Mouse (Mus musculus) gastrocnemius, postnatal 4 days (tissue): ENCODE data around the gene Mapkapk3. TPM values are rescaled to one million over a fixed set of nuclear protein-coding genes. Genes with fewer than 3 reads are reported as not detected.

Experiments used
- DNase-seq, 2 experiments: peaks; one replicate each; pipeline ENCODE4 v3.0.0; 2021 to 2022; ENCODE audit warnings: low spot score in 2 of 2, mixed read lengths in 2 of 2
- long read RNA-seq, 2 experiments: library from polyadenylated mRNA; stranded (forward); transcript quantifications; one replicate each; pipeline ENCODE4 v2.0.0; 2021
- total RNA-seq, 2 experiments: library from RNA; stranded (reverse); gene quantifications; 2 replicates each; pipeline ENCODE4 v1.2.3; 2021

The Mapkapk3 gene
- total RNA-seq, result 10 to 100 TPM; 19.7 to 22.8 TPM
- long read RNA-seq, experiment 1, transcript Mapkapk3-201 (11 exons, 2,816 nt), result major isoform, 12 of 30 reads
- long read RNA-seq, experiment 1, partial matches to known transcripts, result 2 of 30 reads
- long read RNA-seq, experiment 1, other reads (novel, unspliced or antisense), result 16 of 30 reads
- long read RNA-seq, experiment 2, transcript Mapkapk3-201 (11 exons, 2,816 nt), result major isoform, 12 of 41 reads
- long read RNA-seq, experiment 2, partial matches to known transcripts, result 4 of 41 reads
- long read RNA-seq, experiment 2, other reads (novel, unspliced or antisense), result 25 of 41 reads

DNA sequence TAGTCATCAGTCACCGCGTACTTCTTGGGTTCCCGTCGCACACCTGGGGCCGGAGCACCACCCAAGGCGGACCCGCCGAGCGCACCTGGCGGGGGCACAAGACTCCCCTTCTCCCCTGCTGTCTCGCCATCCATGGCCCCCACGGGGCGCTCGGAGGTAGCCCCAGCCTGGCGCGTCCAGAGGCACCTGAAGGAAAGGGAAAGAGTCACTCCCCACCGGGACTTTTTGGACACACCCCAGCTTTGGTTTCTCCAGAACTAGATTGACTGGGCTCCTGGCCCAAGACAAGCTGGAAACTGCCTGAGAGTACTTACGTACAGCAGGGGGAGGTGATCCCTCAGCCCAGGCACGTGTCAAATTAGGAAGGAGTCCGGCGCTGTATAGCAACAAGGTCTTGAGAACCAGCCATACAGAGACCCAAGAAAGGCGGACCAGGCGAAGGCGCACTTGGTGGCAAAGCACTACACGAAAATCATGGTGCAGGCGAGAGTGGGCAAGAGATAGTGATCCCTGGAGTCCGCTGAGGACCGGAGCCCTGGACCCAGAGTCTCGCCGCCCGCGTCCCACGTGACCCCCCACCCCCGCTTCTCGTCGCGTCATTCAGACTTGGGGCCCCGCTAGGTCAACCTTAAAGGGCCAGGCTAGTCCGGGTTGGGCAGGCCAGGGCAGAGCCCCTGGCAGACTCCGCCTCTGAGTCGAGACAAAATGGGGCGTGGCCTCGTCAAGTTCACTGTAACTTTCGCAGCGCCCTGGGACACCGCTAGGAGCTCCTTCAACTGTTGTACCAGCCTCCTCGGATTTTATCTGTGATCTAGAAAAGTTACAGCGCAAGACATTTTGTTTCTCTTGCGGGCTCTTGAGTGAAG is at the start of gene Mapkapk3:
Gene Mapkapk3, minus strand, starts transcription at position 667 of the 866 bp plus-strand sequence.
- DNase-seq, result peak; percentile 67 to 86

DNA sequence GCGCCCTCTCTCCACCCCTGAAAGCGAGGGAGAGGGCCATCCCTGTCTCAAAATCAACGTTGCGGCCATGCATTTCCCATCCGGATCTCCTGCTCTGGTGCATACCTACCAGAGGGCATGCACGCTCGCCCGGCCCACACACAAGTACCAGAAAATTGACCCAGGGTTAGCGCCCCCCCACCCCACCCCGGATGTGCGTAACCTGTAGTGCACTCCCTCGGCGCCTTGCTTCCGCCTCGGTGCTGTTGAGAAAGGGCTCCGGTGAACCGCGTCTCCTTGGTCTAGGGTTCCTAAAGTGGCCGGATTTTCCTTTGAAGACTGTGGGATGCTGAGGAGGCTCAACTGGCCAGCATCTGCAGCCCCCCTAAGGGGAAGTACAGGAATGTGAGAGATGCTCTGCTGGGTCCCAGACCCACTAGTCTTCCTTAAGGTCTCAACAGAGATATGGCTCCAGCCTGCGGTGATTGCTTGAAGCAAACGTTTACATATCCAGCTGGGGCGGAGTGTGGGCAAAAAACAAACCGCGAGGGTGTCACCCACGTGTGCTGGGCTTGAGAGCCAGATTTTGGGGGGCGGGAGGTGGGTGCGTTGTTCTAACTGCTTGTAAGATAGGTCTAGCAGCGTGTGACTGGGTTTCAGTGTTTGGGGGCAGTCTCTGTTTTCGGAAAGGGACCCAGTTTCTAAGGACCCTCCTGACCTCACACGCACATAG is 48.7 kb upstream of the Mapkapk3 start, which contains the start of gene Hemk1:
Gene Hemk1, minus strand, starts transcription at position 179 of the 712 bp plus-strand sequence.
- peak; percentile 58 to 78 for DNase-seq

DNA sequence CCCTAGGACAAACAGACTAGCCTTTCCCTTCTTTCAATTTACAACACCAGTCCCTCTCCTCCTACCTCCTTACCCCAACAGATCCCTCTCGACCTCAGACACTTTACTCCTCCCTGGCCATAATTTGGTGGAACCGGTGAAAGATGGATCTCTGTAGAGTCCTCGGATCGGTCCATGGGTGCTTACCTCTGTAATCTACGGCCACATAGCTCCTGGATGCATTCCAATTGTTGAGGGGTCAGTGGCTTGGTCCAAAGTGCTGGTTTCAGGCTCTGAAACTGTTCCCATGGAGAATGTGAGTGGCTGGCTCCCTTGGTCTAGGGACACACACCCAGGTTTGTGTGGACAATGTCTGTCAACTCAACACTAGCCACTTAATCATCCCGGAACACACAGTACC is 46.7 kb upstream of the Mapkapk3 start:
- no peak for DNase-seq

DNA sequence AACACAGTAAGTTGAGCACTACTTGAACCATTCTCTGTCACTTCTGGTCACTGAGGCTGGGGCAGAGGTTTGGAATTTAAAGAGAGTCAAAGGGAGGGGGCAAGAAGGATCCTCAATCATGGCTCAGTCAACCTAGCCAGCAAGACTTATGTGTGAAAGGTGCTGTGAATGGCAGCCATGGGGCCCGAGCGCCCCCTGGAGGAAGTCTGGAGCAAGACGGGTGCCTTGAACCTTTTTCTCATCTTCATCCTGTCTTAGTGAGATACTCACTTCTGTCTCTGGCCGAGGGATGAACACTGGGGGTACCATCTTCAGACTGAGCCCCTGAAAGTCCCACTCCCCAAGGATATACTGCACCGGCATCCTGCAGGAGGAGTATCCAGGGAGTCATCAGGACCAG is 46.2 kb upstream of the Mapkapk3 start:
- DNase-seq, result peak; percentile 61 to 66

DNA sequence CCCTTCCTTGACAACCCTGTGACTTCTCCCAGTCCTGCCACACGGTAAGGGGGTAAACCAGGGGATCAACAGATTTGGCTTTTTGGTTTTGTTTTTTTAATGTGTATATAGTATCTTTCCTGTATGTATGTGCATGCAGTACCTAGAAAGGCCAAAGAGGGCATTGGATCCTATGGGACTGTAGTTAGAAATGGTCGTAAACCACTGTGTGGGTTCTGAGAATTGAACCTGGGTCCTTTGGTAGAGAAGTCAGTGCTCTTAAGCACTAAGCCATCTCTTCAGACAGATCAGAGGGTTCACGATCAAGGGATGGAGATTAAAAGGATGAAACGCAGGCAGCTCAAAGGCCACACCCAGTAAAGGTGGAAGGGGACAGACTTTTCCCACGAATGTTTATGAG is 45.4 kb upstream of the Mapkapk3 start:
- DNase-seq, result no peak

DNA sequence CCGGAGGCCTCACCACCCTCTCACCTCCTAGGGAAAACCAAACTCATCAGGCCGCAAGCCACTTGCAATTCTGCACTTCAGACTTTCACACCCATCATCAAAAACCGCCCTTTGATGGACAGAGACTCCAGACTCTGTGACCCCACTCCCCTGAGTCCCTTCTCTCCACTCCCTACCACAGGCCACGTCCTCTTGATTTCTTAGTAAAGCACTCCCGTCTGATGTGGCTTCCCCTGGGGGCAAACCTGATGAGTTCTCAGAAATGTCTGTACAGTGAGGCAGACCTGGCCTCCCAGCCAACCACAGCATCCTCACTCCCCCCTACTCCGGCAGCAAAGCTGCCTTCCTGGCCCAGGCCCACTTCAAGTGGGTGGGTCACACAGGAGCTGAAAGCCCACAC is 44.7 kb upstream of the Mapkapk3 start:
- DNase-seq, result no peak

DNA sequence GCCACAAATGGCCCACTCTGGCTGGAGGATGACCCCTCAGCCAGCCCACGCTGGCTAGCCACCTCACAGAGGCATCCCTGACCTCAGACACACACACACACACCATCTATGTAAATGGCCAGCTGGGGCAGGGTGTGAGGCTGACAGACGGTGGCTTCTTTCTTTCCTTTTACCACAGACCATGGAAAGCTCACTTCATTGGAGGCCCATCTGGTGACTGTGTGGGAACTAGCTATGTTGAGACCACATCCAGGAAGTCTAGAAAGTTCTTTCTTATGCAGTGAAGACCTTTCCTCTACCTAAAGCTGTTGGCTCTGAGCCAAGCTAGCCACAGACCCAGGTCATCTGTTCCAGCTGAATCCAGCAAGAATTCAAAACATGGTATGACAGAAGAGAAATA is 44.0 kb upstream of the Mapkapk3 start:
- no peak for DNase-seq

DNA sequence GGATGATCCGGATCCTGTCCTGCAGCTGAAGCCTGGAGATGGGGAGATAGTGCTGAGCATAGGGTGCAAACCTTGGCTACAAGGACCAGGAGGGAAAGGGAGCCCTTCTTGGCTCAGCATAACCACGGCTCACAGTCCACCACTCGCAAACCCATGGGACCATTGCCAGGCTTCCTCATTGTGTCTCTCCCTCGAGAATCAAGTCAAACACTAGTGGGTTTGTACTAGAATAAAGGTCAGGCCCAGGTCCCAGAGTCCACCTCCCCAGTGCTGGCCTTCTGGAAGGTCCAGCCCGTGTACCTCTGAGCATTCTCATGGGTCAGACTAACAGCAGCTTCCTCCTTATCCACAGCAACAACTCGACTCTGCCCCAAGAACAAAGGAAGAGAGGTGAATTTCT is 41.1 kb upstream of the Mapkapk3 start:
- DNase-seq, result no peak

DNA sequence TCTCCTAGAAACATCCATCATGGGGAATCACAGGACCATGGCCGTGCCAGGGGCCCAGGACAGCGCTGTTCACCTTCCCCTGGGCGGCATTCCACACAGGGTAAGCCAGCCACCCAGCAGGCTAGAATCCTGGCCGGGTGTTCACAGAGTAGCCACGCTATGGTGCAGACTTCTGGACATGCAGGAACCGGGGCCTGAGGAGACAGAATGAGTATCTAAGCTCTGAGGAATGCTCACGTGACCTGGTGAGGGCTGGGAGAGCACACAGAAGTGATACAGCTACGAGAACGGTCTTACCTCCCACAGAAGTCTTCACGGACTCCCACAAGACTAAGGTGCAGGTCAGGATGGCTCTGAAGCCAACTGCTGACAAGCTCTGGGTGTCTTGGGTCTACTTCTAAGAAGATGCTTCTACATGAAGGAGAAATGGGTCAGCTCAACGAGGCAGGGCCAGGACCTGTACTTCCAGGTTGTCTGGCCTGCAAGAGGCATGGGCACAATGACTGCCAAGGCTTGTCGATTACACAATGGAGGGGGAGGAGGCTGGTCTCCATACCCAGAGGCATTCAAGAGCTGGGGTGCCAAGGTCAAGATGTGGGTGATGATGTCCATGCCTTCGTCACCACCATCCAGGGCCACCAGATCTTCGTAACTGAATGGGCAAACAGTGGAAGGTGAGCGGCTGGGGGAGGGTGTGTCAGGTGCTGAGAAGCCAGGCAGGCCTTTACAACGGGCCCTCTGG is 38.4 kb upstream of the Mapkapk3 start:
- DNase-seq, result no peak

DNA sequence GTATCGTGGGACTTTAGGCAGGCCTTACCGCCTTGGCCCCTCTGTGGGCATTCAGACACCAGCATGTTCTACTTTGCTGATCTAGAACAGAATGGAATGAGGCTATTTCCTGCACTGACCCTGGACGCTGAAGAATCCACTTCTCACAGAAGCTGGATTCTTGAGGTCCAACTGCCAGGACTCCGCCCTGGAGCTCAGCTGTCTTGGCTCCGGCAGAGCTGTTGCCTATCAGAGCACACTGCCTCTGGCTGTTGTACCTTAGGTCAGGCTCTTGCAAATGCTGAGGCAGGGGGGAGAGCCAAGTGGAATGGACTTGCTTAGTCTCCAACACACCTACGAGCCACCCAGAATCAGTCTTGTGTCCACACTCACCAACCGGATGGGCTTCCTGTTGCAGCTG is 36.2 kb upstream of the Mapkapk3 start:
- peak in 1 of 2 experiments; percentile 43 for DNase-seq

DNA sequence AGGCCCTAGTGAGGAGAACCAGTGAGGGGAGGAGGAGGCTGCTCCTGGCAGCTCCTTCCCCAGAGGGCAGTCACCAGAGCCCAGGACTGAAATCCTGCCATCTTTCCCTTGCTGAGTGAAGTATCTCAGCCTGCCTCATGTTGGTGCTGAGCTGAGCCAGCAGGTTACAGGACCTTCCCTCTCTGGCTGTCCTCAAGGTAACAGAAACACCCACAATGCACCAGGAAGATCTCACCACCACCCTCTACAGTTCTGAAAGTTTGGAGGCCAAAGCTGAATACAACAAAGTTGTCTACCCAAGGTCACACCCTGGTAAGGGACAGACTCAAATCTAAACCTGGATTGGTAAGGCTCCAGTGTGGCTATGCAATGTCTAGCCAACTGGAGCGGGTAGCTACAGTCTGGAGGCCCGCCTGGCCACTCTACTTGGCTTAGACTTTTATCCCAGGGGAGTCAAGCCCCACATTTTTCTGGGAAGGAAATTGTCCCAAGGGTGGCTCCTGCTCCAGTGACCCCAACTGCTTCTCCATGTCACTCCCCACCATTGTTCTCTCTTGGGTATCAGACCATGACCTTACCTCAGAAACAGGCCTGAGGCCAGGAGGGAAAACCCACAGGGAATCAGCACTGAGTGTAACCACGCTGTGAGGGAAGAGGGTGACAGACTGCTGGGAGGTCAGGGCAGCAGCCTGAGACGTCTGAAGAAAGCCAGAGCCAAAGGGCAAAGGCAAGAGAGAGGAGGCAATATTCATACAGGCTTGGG is 35.3 kb upstream of the Mapkapk3 start:
- no peak for DNase-seq

DNA sequence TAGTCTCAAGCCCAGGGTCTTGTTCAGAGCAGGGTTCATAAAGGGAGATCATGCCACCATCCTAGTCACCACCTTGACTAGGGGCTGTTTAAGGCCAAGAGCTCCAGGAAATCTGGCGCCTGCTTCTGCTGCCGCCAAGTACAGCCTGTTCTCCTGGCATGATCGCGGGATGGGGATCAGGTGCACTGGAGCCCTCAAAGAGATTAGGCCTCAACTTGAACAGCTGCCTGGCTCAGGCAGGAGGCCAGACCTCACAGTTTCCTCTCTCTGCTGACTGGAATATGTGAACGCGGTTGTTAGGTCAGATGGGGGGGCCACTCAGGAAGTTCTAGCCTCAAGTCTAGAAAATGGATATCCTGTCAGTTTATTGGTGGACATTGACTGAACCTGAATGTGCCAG is 33.9 kb upstream of the Mapkapk3 start:
- peak in 1 of 2 experiments; percentile 74 for DNase-seq

DNA sequence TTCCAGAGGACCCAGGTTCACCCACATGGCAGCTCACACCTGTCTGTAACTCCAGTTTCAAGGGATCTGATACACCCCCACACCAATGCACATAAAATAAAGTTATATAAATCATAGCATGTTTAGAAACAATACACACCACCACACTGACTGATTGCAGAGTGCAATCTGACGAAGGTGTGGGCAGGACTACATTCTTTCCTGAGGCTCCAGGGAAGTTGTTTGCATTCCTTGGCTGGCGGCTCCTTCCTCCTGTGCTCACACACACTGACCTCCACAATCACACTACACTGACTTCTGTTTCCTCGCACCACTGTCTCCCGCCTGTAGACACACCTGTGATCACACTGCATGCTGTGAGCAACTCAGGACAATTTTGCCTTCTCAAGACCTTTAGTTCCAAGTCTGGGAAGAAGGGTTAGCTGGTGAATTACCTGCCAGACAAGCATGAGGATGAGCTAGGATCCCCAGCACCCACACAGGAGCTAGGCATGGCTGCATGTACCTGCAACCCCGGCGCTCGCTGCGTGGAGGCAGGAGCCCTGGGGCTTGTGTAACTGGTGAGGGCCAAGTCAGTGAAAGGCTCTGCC is 32.9 kb upstream of the Mapkapk3 start:
- DNase-seq, result no peak

DNA sequence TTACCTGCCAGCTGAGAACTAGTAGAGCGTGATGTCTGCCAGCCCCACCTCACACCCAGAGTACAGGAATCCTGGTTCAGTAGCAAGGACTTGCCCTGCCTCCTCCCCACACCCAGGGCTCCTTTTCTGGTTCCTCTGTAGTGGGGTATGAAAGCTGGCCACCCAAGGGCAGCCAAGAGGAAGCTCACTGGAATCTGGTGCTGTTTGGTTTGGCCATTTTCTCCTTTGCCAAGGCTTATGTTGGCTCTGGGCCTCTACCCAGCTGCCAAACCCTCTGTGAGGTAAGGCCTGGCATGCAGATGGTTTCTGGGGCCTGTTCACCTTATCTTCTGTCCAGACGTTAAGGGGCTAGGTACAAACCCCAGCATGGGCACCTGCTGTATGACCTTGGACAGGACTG is 26.1 kb upstream of the Mapkapk3 start:
- no peak for DNase-seq

DNA sequence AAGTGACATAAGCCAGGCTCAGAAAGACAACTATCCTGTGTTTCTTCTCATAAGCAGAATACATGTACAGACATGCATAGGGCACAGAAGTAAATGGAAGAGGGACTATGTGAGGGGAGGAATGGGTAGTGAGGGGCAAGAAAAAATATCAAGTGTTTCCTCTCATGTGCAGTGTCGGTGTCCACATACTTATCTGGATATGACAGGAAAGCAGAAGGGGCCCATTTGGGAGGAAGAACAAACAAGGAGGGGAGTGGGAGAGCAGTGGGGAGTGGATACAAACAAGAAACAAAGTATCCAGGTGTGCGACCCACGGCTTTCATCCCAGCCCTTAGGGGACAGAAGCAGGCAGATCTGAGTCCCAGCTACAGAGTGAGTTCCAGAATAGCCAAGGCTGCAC is 24.2 kb upstream of the Mapkapk3 start:
- no peak for DNase-seq

DNA sequence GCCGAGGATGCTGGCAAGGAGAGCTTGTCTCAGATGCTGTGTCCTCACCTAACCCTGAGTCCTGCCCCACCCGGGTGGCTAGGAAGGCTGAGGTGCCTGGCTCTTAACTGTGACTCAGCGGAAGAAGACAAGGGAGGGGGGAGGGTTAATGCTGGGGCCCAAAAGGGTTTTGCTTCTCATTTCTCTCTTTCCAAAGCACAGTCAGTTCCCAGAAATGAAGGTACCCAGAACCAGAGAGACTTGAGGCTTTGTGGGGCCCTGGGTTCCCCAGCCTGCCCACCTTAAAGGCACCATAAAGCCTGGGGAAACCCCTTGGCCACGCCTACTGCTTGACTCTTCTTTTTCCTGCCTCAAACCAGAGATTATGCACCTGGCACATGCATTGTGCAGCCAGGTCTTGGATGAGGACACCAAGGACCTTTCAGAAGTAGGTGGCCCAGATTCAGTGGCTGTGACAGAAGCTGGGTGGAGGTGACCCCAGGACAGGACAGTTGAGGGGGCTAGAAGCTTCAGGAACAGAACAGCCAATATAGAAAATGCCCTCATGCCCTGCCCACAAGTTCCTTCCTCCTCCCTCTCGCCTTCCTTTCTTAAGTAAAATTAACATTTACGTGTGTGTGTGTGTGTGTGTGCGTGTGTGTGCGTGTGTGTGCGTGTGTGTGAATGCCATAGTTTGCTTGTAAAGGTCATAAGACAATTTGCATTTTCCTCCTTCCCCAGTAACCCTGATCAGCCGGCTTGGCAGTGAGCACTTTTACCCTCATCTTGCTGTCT is 23.3 kb upstream of the Mapkapk3 start:
- no peak for DNase-seq

DNA sequence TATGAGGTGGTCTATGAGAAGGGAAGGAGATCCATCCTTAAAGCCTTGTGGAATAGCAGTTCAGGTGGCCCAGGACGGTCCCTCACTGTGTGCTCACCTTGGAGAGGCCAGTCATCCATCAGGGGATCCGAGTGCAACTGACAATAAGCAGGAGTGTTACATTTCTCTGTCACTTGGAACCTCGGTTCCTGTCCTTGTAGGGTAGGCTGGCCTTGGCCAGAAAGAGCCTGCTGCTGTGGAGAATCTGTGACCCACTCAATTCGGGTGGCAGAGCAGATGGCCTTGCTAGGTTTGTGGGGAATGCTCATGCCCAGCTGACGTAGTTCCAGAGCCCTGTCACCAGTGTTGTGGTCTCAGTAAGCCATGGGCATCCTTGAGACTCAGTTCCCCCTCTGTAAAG is 19.9 kb upstream of the Mapkapk3 start:
- no peak for DNase-seq

DNA sequence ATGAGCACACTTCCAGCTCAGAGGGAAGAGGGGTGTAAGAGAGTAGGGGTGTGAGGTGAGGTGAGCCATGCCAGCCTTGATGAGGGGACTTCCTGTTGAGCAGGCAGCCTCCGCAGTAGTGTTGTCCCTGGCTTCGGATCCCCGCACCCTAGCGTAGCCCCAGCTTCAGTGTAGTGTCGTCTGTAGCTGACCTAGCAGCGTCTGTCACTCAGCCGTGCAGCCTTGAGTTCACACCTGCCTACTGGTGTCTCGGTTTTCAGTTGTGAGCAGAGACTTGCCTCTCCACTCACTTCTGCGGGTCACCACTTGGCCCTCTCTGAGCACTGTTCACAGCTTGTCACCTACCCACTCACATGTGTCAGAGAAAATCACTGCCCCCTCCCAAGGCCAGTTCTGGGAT is 19.5 kb upstream of the Mapkapk3 start:
- no peak for DNase-seq

DNA sequence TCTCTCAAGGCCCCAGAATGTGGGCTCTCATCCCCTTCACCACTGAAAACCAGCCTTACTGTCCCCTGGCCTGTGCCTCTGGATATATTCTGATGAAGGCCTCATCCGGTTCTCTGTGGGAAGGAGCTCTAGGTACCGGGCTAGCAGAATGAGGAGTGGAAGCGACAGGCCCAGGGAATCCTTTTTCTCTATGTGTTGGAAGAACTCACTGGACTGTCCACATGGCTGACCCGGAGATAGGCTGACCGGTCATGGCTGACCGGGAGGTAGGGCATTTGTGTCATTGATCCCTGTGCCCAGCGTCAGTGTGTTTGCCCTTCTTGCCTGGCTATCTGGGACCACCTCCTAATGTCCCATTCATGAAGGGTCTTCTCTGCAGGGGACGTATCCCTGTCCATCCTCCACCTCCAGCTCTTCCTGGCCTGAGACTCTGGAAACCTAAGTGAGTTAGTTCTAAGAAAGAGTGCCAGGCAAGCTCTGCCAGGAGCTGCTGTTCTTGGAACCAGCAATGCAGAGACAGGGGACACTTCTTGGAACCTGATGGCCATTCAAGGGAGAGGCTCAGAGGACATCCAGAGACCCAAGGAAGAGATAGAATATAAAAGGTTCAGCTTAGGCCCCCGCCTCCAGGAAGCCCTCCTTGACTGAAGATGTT is 18.8 kb upstream of the Mapkapk3 start:
- no peak for DNase-seq
